Mouse (Mus musculus) adrenal gland, postnatal 14 days (tissue): ENCODE measurements around the gene Cracr2a. TPM values are rescaled to one million over a fixed set of nuclear protein-coding genes. Genes with fewer than 3 reads are reported as not detected.

Experiments
- DNase-seq: peaks from one replicate; pipeline ENCODE4 v3.0.0; 2021; ENCODE audit warnings: mixed read lengths
- total RNA-seq: library from RNA; stranded (reverse); gene quantifications from 2 replicates; pipeline ENCODE4 v1.2.3, GENCODE M21; 2021

The Cracr2a gene
- total RNA-seq, 1 experiment from 2014 or later, result 1.0 TPM

DNA sequence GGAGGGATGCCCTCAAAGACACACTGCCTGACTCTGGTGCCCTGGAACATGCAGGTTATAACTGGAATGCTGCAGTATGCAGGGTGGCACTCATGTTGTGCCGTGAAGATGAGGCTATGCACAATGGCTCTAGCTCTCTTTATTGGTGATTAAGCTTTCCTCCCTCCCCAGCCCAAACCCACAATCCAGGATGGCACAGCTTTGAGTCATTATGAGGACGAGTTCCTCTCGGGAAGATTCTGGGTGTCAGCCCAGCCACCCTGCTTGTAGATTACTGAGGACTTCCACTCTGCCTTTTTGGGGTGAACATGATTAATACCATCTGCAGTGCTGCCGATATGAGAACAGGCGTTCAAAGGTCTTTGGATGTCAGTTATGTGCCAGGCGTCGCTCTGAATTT lies 132.5 kb downstream of the Cracr2a start:
- DNase-seq, result no peak

DNA sequence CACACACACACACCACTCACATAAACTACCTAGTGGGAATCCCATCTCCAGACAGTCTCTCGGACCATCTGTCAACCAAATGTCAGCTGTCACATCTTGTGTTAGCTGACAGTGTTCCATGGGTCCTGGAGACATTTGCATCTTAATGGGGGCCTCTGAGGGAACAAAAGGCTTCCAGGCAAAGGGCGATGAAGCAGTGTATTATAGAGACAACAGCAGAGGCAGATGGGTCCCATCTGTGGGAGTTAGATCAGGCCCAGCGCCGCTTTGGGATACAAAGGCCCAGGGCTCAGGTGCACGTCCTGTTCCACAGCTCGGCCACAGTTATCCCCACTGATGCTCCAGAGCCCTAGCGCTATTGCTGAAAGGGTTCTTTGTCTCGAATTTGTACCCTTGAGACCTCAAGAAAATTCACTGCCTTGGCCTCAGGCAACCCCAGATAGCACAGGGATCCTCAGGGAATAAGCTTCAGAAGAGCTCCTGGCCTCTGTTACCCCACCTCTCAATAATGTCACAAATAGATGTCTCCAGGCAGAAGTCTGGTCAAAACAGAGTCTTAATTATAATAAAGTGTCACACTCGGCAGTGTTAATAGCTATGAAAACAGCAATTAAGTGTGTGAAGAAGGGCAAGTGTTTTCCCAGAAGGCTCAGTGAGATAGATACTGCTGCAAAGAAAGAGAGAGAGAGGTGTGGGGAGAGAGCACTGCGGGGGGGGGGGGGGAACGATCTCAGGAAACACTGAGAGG lies 140.1 kb downstream of the Cracr2a start:
- DNase-seq, result no peak

DNA sequence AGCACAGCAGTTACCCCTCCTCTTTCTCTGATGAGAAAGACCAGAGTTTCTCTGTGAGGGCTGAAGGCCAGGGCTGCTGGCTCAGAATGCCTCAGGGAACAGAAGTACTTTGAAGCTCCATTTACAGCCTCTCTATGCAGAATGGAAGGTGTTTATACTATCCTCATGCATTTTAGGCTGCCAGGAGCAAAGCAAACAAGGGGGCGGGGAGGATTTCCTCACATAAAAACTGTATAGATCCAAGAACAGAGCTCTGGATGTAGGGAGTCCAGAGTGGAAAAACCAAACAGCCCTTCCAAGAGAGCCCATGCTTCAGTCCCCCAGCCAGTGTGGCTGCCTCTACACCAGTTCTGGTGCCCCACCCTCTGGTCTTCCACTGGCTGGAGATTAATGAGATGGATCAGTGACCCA lies 147.1 kb downstream of the Cracr2a start:
- no peak for DNase-seq

DNA sequence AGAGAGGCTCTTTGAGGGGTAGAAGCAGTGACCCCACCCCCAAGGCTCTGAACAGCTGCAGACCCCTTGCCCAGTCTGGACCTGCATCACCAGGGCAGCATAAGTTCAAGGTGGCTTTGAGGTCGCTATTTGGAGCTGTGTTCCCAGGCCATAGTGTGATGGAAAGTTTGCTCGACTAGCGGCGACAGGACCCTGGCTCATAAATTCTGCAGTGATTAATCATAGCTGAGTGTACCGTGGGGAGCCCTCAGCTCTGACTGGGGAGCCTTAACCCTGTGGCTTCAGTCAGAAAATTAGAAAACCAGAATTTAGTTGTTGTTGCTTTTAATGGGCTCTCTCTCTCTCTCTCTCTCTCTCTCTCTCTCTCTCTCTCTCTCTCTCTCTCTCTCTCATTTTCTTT lies 153.8 kb downstream of the Cracr2a start:
- no peak for DNase-seq

DNA sequence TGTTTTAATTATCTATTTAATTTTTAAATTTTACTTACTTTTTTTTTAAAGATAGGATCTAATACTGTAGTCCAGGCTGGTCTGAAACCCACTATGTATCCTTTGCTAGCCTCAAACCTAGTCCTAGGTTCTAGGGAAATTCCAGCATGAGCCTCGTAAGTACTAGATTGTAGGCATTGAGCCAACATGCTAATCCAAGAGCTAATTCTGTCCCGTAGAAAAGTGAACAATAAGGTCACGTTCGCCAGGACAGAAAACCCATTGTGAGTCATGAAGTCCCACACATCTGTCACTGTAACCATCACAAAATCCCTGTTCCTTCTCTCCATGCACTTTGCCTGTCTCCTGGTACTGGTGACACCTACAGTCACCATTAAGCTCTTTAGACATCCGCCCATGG lies 154.3 kb downstream of the Cracr2a start:
- DNase-seq, result no peak

DNA sequence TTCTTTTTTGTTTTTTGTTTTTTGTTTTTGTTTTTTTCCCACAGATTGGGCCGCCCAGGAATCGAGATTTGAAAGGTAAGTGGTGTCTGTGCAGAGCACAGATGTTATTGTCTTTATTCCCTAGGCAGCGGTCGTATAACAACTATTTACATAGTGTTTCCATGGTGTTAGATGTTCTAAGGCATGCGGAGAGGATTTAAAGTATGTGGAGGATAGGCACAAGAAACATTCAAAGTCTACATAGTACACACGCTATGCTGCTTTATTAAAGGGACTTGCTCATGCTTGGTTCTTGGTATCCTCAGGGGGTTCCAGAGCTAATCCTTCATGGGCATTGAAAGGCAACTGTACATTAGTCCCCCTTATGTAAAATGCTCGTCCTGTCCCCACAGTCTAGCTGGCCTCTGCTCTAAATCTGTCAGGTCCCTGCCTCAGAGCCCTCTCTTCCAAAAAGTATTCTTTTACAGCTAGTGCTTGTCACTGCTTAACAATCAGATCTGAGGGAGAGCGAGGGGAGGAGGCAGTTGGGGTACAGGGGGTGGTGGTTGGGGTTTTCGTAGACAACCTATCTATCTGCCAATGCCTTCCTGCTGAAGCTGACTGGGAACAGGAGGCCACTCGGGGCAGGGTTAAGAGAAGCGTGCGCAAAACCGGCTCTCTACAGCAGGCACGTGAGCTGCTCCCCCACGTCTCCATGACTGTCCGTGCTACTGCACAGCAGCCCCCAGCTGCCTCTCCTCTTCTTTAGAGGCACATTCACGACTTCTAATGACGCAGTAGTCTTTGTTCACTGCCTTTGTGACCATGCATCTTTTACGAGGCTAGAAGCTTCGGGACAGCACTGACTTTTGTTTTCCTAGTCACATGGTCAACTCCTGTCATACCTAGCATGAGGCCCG lies 156.3 kb downstream of the Cracr2a start:
- no peak for DNase-seq

DNA sequence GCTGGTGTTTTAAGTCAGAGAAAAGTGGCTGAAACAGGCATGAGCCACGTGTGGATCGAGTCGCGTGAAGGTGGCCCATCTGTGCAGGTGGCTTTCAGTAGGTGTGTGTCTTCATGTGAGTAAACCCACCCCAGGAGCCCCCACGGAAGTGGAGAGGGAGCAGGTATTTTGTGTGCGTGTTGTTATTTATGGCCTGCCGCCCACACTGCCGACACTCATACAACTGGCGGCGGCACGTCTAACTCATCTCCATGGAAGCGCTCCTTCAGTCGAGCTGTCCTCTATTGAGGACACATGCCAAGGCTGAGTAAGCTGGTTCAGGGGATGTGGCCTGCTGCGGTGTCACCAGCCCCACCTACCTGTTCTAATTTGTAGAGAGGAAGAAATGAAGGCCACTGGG lies 158.7 kb downstream of the Cracr2a start:
- peak; percentile 10 for DNase-seq

DNA sequence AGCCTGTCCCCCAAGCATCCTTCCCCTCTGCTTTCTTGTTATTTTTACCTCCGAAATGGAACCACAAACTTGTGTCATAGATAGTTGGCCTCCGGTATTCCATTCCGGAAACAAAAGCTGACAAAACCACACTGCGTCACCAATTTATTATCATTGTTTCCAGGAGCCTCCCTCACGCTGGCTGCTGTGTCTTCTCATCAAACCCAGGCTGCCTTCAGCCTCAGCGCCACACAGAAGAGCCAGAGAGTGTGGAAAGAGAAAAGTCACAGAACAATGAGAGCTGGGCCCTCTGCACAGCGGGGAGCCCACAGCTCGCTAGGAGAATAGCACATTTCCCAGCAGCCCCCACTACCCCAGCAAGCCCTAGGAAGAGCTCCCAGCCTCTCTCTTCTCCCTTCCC lies 162.0 kb downstream of the Cracr2a start:
- no peak for DNase-seq

Other genes starting within 250 kb of the Cracr2a start
- 20.2 and 23.1 TPM in 2 replicates for gene Parp11, start 114.5 kb upstream of the Cracr2a start, total RNA-seq
- 0.11 TPM in 1 of 2 replicates, not detected in the other for gene Prmt8, start 208.1 kb downstream of the Cracr2a start, total RNA-seq